ENCODE assay signal across 12 mouse cellular contexts in the genomic region with DNA sequence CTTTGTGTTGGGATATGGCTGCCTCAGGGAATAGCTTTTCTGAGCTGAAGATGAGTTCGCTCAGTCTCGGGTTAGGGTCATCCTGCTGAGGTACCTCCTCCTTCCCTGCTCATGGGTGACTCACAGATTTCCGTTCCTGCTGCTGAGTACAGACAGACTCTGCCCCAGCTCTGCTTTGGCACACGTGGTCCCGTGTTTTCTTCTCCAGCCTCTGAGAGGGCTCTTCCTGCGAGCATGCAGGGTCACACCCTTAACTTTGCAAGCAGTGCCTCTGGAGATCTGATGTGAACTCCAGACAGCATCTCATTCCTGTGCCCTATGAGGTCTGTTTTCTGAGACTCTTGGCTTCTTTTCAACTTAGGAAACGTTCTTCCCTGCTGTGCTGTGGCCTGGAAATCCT. TPM values are rescaled to one million over a fixed set of nuclear protein-coding genes. Genes with fewer than 3 reads are reported as not detected.
A peak's percentile ranks its signal among the peaks of the same experiment; 100 is the strongest.
DNase-seq lines count a peak whose midpoint lies in the region; ATAC-seq lines count a peak whose summit lies in the region.
"Had no signal": no experiment of that assay in that cellular context is flagged by ENCODE, and none has a peak within 500 bp of the region (broad histone marks: within the 10 kb centered on the region; RNA-seq: fewer than 3 reads in every experiment).

No protein-coding gene starts in this region.

- 0 out of 2 replicates have a peak, but pooled peaks cover 3% of the 10 kb centered on the region for H3K9me3 ChIP-seq in heart, embryonic 12.5 days (replicated peaks)
- no peaks in the 10 kb centered on the region for H3K9me3 ChIP-seq in midbrain, embryonic 13.5 days
- H3K9me3 ChIP-seq: forebrain, embryonic 10.5 days had no signal

- no peaks in the 10 kb centered on the region for H3K36me3 ChIP-seq in heart, embryonic 12.5 days
- no peaks in the 10 kb centered on the region for H3K36me3 ChIP-seq in midbrain, embryonic 13.5 days
- H3K36me3 ChIP-seq: forebrain, embryonic 10.5 days had no signal

- WGBS in heart, embryonic 12.5 days = 17% methylated on average over 7 of the region's 7 CpGs
- 65% methylated on average over 7 of the region's 7 CpGs for WGBS in midbrain, embryonic 13.5 days

- peak; percentile 72 for ATAC-seq in heart, embryonic 12.5 days (ENCODE audit: insufficient number of reproducible peaks, low FRiP score)
- no peak for ATAC-seq in midbrain, embryonic 13.5 days

- intact Hi-C loops in heart, postnatal 10 days (cut with DNase I) = no loop called here

- no peak for DNase-seq in heart, adult 8-10 months (ENCODE audit: low spot score)
- DNase-seq in 3T3-L1 (ENCODE audit: low read depth, low spot score) (peak; percentile 82), MN1 (ENCODE audit: low spot score) (peak; percentile 72)
- DNase-seq in heart, postnatal 10 days = peak; percentile 24 to 29
- DNase-seq in spleen, postnatal 4 days (ENCODE audit: low spot score in 2 of 2) = no peak
- DNase-seq: cerebellum, postnatal 14 days; kidney, adult 8-10 months; left cerebral cortex, postnatal 4 days; thymus, adult 2 months had no signal

- peaks cover 36% of the 10 kb centered on the region for H3K4me1 ChIP-seq in heart, embryonic 12.5 days (replicated peaks)
- no peaks in the 10 kb centered on the region for H3K4me1 ChIP-seq in midbrain, embryonic 13.5 days (replicated peaks)

- no peak overlapping the region for H3K9ac ChIP-seq in heart, embryonic 12.5 days
- H3K9ac ChIP-seq in midbrain, embryonic 13.5 days (replicated peaks) = no peak overlapping the region

- no peak overlapping the region for H3K4me2 ChIP-seq in heart, embryonic 12.5 days
- H3K4me2 ChIP-seq in midbrain, embryonic 13.5 days (replicated peaks) = no peak overlapping the region

- H3K4me3 ChIP-seq in heart, embryonic 12.5 days = no peak overlapping the region
- H3K4me3 ChIP-seq in midbrain, embryonic 13.5 days (replicated peaks) = no peak overlapping the region
- H3K4me3 ChIP-seq: forebrain, embryonic 10.5 days had no signal

- H3K27me3 ChIP-seq in heart, embryonic 12.5 days (replicated peaks) = no peaks in the 10 kb centered on the region
- H3K27me3 ChIP-seq in midbrain, embryonic 13.5 days = no peaks in the 10 kb centered on the region

- H3K27ac ChIP-seq in heart, embryonic 12.5 days (ENCODE audit: poor library complexity, severe bottlenecking) = peak overlapping the region; percentile 52; the same call in 1 of the 2 replicates
- H3K27ac ChIP-seq in midbrain, embryonic 13.5 days = no peak overlapping the region
- H3K27ac ChIP-seq: forebrain, embryonic 10.5 days had no signal

RNA-seq across cellular contexts. Expression of gene Csrp1, which starts 8.7 kb away (rescaled TPM):
- 266 and 270 TPM in 2 replicates for polyA plus RNA-seq in heart, embryonic 12.5 days (2016; fragmentation: Nextera tagmentation; extraction: Ambion mirVana)
- total RNA-seq in heart, adult 8-10 months (2022) = 10 to 100 TPM; 36.0 to 45.8 (median 40.9) TPM
- total RNA-seq in heart, postnatal 10 days (2021) = 100 to 1,000 TPM; 107 to 117 TPM
- polyA plus RNA-seq in midbrain, embryonic 13.5 days (2015; fragmentation: Nextera tagmentation; extraction: Ambion mirVana) = 13.9 and 16.0 TPM in 2 replicates

RNA-seq across cellular contexts. Expression of gene Phlda3, which starts 54.8 kb away (rescaled TPM):
- polyA plus RNA-seq in heart, embryonic 12.5 days (2016; fragmentation: Nextera tagmentation; extraction: Ambion mirVana) = 73.0 and 74.1 TPM in 2 replicates
- 10 to 100 TPM in 1 of 4 experiments, 1 to 10 TPM in 3; 7.2 to 12.7 (median 8.4) TPM for total RNA-seq in heart, adult 8-10 months (2022)
- total RNA-seq in heart, postnatal 10 days (2021) = 10 to 100 TPM; 35.4 to 36.7 TPM
- polyA plus RNA-seq in midbrain, embryonic 13.5 days (2015; fragmentation: Nextera tagmentation; extraction: Ambion mirVana) = 12.5 and 14.8 TPM in 2 replicates

Comparison
In these comparisons a context has a peak if more than half of its experiments do, and no peak if none do; other contexts are left out.
1. DNase-seq: peak in 3T3-L1 (single experiment), MN1 (single experiment) and heart, postnatal 10 days (2 of 2); none in heart, adult 8-10 months (single experiment) and spleen, postnatal 4 days (0 of 2).